Mouse (Mus musculus) pancreas, adult 10 weeks (tissue): ENCODE measurements around the gene Gpr1. TPM values are rescaled to one million over a fixed set of nuclear protein-coding genes. Genes with fewer than 3 reads are reported as not detected.

Experiments used
- polyA plus RNA-seq: library from polyadenylated mRNA; stranded (reverse); fragments of 350-450 nt; fragmentation: Illumina TruSeq; extraction: RNeasy Lipid Tissue Mini Kit (QIAGEN cat#74804); gene quantifications from one replicate; pipeline ENCODE4 v1.2.3, GENCODE M21; 2015; ENCODE audit warnings: low read depth, low replicate concordance; ENCODE audit not compliant: insufficient read depth

Gpr1 gene
- polyA plus RNA-seq: not detected

DNA sequence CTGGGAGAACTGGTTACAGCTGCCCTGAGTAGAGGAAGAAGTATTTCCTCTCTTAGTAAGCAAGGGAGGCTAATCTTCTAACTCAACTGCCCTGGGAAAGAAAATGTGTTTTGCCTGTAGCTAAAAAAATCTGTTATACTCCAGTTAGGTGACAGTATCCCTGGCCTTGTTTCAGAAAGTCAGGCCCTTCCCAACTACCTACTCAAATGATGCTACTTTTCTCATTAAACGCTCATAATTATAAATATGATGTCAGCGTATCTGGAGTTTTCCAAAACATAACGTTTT is at the start of gene Gpr1:
Gene Gpr1 (minus strand): TSS at position 273 of the 288 bp plus-strand sequence.

DNA sequence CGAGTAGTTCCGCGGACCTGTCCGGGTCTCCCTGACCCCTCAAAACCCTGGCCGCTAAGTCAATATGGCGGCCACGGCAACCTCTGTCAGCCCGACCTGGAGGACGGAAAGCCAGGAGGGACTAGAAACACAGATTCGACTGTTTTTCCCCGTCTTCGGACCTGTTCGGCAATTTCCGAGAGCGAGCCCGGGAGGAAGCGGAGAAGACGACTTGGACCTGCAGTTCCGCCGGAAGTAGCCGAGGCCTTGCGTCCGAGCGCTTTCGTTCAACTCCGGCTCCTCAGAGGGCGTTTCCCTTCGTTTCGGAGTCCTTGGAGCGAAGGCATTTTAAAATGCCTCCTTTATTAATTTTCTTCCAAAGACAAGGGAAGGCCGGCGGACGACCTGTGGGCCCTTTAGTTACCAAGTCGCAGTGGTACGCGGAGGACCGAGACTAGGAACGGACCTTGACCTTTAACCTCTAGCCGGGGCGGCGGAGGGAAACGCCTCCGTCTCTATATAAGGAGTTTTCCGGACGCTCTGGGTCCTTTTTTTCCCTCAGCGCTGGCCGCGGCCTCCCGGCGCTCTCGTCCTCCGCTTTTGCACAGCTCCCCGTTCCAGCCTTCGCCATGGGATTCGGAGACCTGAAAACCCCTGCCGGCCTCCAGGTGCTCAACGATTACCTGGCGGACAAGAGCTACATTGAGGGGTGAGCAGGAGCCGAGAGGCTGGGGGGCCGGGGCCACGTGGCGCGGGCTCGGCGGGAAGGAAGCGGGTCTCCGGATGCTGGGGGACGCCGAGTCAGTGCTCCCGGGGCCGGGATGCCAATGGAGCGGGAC is 37.5 kb downstream of the Gpr1 start, which contains the start of the genes Eef1b2 and Ndufs1:
Gene Eef1b2 (plus strand): TSS at position 222 of the 818 bp plus-strand sequence.
Gene Ndufs1 (minus strand): TSS at position 230 of the 818 bp plus-strand sequence.

Other genes with a start within 250 kb of the Gpr1 start
- gene Ino80d, start 99.9 kb downstream of the Gpr1 start, polyA plus RNA-seq: 2.8 TPM
- 274 TPM for gene Eef1b2, start 37.7 kb downstream of the Gpr1 start, polyA plus RNA-seq
- 20.1 TPM for gene Ndufs1, start 37.7 kb downstream of the Gpr1 start, polyA plus RNA-seq
- 1.1 TPM for gene Zdbf2, start 58.7 kb upstream of the Gpr1 start, polyA plus RNA-seq
- gene Adam23, start 231.3 kb upstream of the Gpr1 start, polyA plus RNA-seq: 1.2 TPM